Mouse (Mus musculus): ENCODE measurements around the gene Tst.

Gene Tst

DNA sequence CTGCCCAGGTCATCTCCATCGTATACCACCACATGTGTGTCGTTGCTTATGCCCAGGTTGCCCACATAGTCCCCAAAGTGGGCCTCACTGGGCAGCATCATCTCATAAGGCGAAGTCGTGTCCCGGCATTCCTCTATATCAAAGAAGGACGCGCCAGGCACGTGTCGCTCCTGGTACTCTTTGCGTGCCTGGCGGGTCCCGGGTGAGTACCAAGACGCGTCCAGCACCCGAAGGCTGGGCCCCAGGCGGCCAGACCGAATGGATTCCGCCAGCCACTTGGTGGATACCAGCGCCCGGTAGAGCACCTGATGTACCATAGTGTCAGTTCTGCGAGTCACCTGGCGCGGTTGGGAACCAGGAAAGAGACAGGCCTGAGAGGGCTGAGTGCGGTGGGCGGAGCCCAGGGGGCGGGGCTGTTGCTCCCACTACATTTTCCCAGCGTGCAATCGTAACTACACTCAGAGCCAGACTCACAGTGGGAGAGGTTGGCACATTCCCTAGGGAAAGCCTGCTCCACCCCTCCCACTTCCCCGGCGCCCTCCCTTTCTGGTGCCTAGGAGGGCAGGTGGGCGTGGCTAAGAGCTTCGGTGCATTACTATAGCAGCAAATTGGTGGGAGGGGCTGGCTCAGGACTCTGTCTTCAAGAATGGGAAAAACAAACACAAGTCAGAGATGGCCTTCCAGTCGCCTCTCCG is at the start of gene Tst:
Tst (minus strand) TSS at position 391 of the 695 bp plus-strand sequence.
- DNase-seq (ENCODE audit: low read depth): peak; percentile 90

- peak; percentile 48 for DNase-seq (ENCODE audit: low read depth)
These were observed 49.5 kb upstream of the Tst start for GRCm38 (mm10) chr15:78455168-78455567.

- DNase-seq (ENCODE audit: low read depth): peak; percentile 70
These were observed 47.2 kb upstream of the Tst start for GRCm38 (mm10) chr15:78452929-78453328.

DNA sequence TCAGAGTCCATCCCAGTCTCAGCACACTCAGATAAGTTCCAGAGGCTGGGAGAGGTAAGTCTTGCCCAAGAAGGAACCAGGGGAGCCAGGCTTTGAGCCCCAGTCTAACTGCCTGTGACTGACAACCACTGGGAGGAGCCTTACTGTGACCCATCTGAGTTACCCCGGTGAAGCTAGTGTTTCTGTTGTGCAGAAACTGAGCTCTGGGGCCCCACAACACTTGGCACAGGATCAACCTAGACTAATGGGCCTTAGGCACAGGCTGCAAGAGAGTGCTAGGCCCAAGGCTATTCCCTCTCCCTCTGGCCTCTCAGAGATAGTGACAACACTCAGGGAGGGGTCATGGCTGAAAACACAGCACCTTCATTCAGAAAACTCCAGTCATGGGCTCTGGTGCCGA is 45.5 kb upstream of the Tst start:
- peak; percentile 38 for DNase-seq (ENCODE audit: low read depth)

GRCm38 (mm10) chr15:78450419-78450768 is 44.7 kb upstream of the Tst start:
- peak; percentile 76 for DNase-seq (ENCODE audit: low read depth)

- peak; percentile 96 for DNase-seq (ENCODE audit: low read depth)
These were observed 44.1 kb upstream of the Tst start for GRCm38 (mm10) chr15:78449694-78450418.

- no peak for DNase-seq (ENCODE audit: low read depth)
These were observed 43.4 kb upstream of the Tst start for GRCm38 (mm10) chr15:78449131-78449530.

- DNase-seq (ENCODE audit: low read depth): peak; percentile 98
These were observed 42.2 kb upstream of the Tst start for GRCm38 (mm10) chr15:78447746-78448535.

- peak; percentile 72 for DNase-seq (ENCODE audit: low read depth)
These were observed 41.4 kb upstream of the Tst start for GRCm38 (mm10) chr15:78447121-78447520.

DNA sequence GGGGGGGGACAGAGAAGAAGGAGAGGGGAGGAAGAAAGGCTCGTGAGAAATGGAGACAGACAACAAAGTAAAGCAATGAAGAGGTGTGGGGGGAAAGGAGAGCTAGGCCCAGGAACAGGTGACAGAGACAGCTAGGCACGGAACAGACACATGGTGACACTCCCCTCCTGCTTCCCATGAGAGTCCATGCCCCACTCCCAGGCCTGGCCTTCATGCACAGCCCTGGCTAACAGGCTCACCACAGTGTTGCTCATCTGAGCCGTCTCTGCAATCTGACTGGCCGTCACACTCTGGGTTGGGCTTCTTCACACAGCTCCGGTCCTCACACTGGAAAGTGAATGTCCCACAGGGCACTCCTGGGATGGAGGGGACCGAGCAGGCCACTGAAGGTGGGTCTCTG is 38.1 kb upstream of the Tst start:
- DNase-seq (ENCODE audit: low read depth): no peak

DNA sequence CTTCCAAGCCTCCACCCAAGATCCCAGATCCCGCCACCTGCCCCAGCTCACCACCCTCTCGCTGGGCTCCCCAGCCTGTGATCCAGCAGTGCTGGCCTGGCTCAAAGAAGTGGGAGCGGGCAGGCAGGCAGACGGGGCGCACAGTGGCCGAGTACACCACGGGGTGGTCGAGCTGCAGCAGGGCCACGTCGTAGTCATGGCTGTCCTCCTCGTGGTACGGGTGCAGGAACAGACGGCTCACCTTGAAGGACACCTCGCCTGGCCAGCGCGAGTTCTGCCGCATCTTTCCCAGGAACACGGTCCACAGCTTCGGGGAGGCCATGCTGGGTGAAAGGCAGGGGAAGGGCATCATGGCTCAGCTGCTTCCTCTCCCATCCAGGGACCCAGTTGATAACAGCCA is 36.5 kb upstream of the Tst start:
- no peak for DNase-seq (ENCODE audit: low read depth)

- no peak for DNase-seq (ENCODE audit: low read depth)
These were observed 33.3 kb upstream of the Tst start for GRCm38 (mm10) chr15:78438973-78439372.

DNA sequence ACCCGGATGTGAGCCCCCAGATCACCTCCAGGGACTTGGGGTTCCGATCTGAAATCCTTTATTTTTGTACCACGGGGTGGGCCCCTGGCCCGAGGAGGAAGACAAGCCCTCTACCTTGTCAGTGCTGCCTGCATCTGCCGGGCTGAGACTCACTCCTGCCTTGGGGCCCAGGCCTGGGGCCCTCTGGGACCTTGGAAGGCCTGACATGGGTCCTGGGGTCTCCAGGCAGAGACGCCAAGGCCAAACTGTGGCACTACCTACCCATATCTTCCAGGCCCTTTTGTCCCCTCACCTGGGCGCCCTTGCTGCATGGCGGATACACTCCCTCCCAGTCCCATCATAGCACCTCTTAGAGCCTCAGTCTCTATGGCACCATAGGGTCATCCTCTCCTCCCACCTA is 32.8 kb upstream of the Tst start:
- no peak for DNase-seq (ENCODE audit: low read depth)

- peak; percentile 16 for DNase-seq (ENCODE audit: low read depth)
These were observed 32.3 kb upstream of the Tst start for GRCm38 (mm10) chr15:78438018-78438394.

- DNase-seq (ENCODE audit: low read depth): peak; percentile 32
These were observed 31.7 kb upstream of the Tst start for GRCm38 (mm10) chr15:78437237-78438017.

GRCm38 (mm10) chr15:78436380-78437192 is 30.9 kb upstream of the Tst start:
- DNase-seq (ENCODE audit: low read depth): peak; percentile 93

DNA sequence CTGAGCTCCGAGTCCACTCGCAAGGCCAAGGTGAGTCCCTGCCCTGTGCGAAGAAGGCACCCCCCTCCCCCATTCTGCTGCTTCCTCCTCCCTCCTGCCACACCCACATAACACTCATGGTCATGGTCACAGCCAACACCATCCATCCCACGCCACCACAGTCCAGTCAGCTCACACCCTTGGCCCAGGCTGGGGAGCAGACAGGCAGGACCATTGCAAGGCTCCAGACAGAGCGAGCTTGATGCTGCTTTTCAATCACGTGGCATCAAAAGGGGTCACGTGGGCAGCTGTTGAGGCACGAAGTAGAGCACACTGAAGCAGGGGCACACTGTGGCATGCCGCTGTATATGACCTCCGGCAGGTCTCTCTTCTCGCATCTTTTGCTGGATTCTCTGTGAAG is 30.0 kb upstream of the Tst start:
- no peak for DNase-seq (ENCODE audit: low read depth)

DNA sequence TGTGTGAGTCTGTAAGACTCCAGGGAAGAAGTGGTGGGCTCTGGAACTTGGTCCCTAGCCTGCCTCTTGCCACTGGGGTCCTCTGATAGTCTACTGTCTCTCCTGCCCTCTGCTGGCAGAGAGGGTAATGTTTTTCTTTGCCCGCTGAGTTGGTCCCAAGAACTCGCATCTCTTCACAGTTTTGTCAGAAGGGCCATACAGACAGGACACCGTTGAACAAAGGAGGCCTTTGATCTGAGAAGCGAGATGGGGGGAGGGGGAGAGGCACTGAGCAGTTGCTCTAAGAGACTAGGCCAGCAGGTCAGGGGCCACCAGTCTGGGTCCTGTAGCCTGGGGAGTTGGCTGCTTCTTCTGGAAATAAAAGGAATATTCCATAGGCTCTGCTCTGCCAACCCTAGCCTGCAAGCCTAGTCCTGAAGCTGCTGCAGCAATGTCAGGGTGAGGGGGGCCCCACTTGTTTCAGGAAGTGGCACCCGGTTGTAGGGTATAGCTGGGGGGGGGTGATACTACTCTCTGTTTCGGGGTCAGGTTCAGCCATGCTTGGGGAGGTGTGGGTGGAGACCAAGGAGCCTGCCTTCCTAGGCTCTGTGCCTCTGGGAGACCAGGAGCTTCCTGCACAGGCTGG is 29.3 kb upstream of the Tst start:
- DNase-seq (ENCODE audit: low read depth): peak; percentile 45

GRCm38 (mm10) chr15:78431541-78432121 is 25.9 kb upstream of the Tst start:
- no peak for DNase-seq (ENCODE audit: low read depth)

DNA sequence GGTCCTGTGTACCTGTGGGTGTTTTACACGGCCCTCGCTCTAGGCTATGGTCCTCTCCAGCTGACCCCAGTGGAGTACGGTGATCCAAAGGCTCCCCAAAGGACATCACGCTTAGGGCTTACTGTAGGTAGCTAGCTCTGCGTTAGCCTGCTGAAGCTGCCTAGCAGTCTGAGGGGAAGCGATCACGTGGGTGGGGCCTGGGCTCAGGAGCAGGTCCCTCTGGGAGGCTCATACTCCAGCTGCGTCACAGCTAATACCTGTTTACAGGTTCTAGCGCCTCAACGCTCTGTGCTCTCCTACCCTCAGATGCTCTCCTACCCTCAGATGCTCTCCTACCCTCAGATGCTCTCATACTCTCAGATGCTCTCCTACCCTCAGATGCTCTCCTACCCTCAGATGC is 25.2 kb upstream of the Tst start:
- DNase-seq (ENCODE audit: low read depth): no peak

All from NIH3T3 (cell line).